Mouse (Mus musculus) heart, adult 2 months (tissue): Measurements from ENCODE around the gene Prpf31.

Experiments used
- CTCF ChIP-seq: fragments of 200-600 bp; IDR thresholded peaks from 2 replicates; pipeline ENCODE4 v1.8.1; 2022; ENCODE audit warnings: antibody characterized with exemption, mild to moderate bottlenecking, moderate library complexity
- EP300 ChIP-seq: fragments of 200-500 bp; IDR thresholded peaks from 2 replicates; pipeline ENCODE4 v1.6.1; 2011; ENCODE audit warnings: low read depth, low read length, control low read depth; ENCODE audit not compliant: insufficient read depth
- POLR2A ChIP-seq: fragments of 200-500 bp; IDR thresholded peaks from 2 replicates; pipeline ENCODE4 v1.6.1; 2011; ENCODE audit warnings: mild to moderate bottlenecking, low read depth, low read length, control low read depth; ENCODE audit not compliant: insufficient read depth

DNA sequence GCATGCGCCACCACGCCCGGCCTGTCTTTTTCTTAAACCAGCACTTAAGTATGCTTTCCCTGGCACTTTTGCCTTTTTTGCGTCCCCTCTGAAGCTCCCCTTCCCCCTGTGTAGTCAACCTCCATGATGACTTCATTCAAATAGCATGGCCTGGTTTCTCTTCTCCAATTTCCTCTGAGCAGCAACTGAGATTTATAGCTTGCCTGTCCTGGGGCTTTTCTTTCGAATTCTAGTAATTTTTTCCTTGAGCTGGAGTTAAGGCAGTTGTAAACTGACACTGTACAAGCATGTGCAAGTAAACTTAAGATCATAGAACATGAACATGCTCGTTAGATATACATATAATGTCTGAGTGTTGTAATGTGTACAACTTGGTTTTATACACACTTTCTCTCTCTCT, 22.4 kb upstream of the Prpf31 start:
- TF ChIP-seq POLR2A, result no peak
- no peak for TF ChIP-seq CTCF
- TF ChIP-seq EP300, result no peak
